Mouse (Mus musculus) heart, postnatal 10 days (tissue): Measurements from ENCODE around the gene Ttll2. TPM values are rescaled to one million over a fixed set of nuclear protein-coding genes. Genes with fewer than 3 reads are reported as not detected.
"Not testable (repeated sequence)": the region's sequence is repeated elsewhere in the genome, so short reads cannot be mapped to it uniquely, and the experiment has no call there.

Experiments
- DNase-seq, 2 experiments: peaks; one replicate each; pipeline ENCODE4 v3.0.0; 2021
- intact Hi-C: fragments of 180-260 bp; cut with DNase I; formaldehyde crosslinking; loops from one replicate; pipeline ENCODE4 v1.15.1; 2025
- total RNA-seq, 2 experiments: library from RNA; stranded (reverse); gene quantifications; 2 replicates each; pipeline ENCODE4 v1.2.3; 2021

Ttll2 gene
- total RNA-seq, result not detected

DNA sequence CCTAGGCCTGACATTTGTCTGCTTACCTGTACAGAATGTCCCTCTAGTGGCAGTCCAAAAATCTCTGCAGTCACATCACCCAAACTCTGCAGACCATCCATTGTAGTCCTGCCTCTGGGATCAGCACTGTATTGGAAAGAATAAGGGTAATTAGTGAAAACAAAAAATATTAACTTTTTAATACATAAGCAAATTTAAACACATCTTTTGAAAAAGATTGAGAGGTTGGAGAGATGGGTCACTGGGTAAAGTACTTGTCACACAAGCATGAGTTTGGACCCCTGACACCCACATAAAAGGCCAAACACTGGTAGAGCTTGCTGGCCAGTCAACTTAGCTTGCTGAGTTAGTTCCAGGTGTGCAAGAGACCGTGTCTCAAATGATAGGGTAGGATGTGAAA is at the start of gene Ttll2:
Gene Ttll2 (minus strand): TSS at position 101 of the 400 bp plus-strand sequence.
- DNase-seq, intact Hi-C loops: not testable (repeated sequence)

- intact Hi-C loops, DNase-seq: not testable (repeated sequence)
Observed at GRCm38 (mm10) chr17:7399770-7400169, 47.3 kb upstream of the Ttll2 start.

GRCm38 (mm10) chr17:7398198-7398847 is 45.8 kb upstream of the Ttll2 start:
- DNase-seq, intact Hi-C loops: not testable (repeated sequence)

GRCm38 (mm10) chr17:7397079-7397478 is 44.6 kb upstream of the Ttll2 start:
- DNase-seq, intact Hi-C loops: not testable (repeated sequence)

- intact Hi-C loops, DNase-seq: not testable (repeated sequence)
Observed at GRCm38 (mm10) chr17:7396288-7396687, 43.8 kb upstream of the Ttll2 start.

DNA sequence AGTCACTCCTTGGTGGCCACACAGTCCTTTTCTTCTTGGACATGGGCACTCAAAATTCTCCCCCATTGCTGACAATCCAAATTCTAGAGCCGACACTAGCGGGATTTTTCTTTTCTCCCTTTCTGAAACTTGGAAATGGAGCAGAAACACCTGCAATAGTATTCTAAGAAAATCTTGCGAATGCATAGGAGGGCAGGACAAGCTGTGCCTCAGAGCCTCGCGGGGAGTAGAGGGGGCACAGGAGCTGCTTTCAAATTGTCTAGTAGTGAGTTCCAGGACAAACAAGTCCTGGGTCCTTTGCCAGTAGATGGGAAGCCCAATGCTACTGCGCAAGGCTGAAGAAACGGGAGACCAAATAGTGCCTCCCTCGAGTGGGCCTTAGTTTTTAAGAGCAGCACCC is 43.2 kb upstream of the Ttll2 start:
- intact Hi-C loops, DNase-seq: not testable (repeated sequence)

DNA sequence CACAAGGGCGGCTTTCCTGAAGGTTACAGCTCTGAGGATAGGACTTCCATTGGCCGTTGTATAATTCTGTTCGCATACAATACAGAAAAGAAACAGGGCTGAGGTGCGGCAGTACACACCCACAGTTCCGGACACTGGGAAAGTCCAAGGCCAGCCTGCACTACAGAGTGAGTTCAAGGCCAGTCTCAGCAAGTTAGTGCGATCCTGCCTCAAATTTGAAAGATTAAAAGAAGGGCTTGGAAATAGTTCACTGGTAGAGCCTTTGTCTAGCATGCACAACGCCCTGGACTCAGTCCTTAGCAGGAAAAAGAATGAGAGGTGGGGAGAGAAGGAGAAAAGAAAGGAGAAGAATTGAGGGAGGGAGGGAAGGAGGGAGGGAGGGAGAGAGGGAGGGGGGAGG is 42.6 kb upstream of the Ttll2 start:
- DNase-seq, intact Hi-C loops: not testable (repeated sequence)

- DNase-seq, intact Hi-C loops: not testable (repeated sequence)
Observed at GRCm38 (mm10) chr17:7389898-7390297, 37.4 kb upstream of the Ttll2 start.

- DNase-seq, intact Hi-C loops: not testable (repeated sequence)
Observed at GRCm38 (mm10) chr17:7388958-7389356, 36.5 kb upstream of the Ttll2 start.

DNA sequence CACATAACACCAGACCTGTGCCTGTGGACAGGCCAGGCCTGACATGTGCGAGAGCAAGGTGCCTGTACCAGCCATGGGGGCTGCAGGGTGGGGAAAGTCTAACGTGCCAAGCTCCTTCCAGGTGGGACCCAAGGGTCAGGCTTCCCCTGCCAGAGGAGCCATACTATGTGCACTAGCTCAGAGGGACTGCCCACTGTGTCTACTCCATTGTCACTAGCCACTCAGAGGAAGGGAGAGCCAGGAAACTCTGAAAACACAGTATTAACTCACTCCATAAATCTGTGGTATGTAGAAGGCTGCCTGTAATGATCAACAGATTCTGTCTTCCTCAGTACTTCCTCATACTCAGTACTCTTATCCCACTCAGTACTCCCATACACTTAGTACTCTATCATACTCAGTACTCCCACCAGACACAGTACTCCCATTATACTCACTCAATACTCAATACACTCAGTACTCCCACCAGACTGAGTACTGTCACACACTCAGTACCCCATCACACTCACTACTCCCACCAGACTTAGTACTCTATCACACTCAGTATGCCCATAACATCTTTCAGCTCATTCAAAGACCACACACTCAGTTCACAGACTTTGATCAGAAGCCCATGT is 36.0 kb upstream of the Ttll2 start:
- intact Hi-C loops, result not testable (repeated sequence)

GRCm38 (mm10) chr17:7386016-7386415 is 33.5 kb upstream of the Ttll2 start:
- DNase-seq, intact Hi-C loops: not testable (repeated sequence)

More for the DNA sequence above, 36.0 kb upstream of the Ttll2 start:
- not testable (repeated sequence) for DNase-seq

DNA sequence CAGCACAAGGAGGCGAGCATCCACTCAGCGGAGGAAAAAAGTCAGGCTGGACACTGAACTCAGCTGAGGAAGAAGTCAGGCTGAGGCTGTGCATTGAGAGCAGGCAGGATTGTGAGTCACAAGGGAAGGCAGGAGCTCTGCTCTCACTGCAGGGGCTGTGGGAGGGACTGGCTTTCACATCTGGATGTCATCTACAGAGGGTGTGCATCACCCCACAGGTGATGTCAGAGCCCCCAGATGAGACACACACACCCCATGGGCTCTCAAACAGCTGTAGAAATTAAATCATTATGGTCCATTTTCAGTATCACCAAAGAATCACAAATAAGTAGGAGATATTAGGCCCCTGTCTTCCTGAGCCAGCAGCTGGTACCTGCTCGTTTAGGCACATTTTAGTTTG is 32.9 kb upstream of the Ttll2 start, which contains the start of gene Unc93a2:
Gene Unc93a2 (minus strand): TSS at position 101 of the 400 bp plus-strand sequence.
- intact Hi-C loops, result not testable (repeated sequence)

DNA sequence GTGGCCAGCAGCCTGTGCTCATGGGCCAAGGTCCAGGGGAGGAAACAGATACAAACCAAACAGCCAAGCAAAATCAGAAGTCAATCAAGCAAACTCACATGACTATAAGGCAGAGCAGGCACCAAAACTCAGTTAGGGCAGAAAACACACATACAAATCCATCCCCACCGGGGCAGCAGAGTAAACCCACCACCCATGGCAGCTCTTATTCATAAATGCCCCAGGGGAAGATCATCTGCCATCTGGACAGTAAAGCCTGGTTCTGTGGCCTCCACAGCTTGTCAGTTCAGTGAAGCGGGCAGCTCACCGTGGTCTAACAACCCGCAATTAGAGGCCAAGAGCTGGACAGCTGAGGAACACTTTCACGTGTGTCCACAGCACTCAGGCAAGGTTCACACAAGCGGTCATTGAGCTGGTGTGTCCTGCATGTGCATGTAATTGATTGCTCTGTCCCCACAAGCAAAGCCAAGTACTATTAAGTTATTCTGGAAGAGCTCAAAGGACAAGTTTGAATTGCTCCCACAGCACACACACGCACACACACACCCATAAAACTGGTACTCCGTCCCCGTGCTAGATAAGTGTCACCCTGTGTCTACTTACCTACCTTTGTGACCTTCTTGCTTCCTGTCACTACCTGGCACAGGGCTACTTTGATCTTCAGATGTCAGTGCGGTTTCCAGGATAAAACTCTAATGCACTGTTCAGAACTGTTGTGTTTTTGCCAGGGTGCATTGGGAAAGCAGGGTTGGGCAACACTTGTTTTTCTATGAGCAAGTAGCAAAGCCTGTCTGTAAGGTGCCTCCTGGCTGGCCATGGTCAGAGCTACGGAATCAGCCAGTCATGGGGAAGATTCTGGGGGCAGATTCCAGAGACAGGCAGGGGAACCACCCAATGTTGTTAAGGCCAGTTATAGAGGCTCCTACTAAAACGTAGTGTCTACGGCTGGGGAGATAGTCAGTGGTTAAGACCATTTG is 31.0 kb upstream of the Ttll2 start:
- intact Hi-C loops, DNase-seq: not testable (repeated sequence)

More for the DNA sequence above, 32.9 kb upstream of the Ttll2 start, which contains the start of gene Unc93a2:
- not testable (repeated sequence) for DNase-seq

- intact Hi-C loops, DNase-seq: not testable (repeated sequence)
Observed at GRCm38 (mm10) chr17:7382711-7383110, 30.2 kb upstream of the Ttll2 start.

DNA sequence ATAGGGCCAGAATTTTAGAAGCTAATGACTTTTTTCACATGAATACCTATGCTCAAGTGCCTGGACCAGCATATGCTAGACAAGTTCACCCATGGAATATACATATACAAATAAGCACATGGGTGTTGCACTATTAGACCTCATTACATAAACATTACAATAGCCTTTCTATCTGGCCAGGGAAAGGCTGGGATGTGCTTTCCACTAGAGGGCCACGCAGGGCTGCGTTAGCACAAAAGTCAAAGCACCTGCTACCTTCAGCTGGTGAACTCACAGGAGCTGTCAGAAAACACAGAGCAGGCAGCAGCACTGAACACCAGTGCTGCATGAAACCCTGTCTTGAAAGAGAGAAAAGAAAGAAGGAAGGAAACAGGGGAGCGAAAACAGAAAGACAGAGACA is 25.4 kb upstream of the Ttll2 start:
- DNase-seq, intact Hi-C loops: not testable (repeated sequence)

DNA sequence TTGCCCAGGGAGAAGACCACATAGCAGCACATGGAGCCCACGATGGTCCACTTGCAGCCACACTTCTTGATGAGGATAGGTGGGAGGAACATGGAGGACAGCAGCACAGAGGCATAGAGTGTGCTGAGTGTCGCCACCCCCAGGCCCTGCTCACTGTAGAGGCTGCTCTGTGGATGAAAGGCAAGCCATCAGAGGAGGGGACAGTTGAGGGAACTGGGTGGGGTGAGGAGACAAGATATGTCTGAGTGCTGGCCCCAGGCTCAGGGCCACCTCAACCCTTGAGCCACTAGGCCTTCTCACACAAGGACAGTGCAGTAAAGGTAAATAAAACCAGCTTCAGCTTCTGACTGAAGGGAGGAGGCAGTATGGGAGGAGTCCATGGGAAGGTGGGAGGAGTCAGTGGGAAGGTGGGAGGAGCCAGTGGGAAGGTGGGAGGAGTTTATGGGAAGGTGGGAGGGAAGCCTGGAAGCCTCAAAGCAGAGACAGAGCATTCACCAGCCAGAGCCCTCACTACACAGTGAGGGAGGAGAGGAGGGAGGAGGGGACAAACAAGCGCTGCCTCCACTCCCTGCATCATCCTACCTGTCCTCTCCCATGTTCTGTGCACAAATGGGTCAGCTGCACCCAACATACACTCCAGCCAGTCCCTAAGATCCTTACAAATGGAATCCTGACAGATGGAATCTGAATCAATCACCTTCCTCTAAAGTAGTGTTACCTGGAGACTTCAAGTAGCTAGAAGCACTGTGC is 24.6 kb upstream of the Ttll2 start:
- DNase-seq, intact Hi-C loops: not testable (repeated sequence)

DNA sequence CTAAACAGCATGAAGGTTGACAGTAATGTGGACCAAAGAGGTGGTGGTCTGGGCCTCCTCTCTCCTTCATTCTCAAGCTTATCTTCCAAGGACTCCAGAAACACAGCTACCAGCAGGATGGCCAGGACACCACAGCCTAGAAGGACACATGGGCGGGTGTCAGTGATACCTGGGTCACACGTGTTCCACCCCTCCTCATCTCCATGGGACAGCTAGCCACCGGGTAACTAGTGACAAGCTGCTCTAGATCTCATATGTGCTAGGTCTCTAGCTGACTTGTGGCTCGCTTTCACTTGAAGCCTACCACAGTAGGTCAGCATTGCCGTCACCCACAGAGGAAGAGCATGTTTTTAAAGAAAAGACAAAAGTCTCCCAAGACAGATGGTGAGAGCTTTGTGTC is 19.4 kb upstream of the Ttll2 start, which contains the start of gene Gm49630:
Gene Gm49630 (minus strand): TSS at position 101 of the 400 bp plus-strand sequence.
- intact Hi-C loops, DNase-seq: not testable (repeated sequence)

GRCm38 (mm10) chr17:7369401-7369800 is 16.9 kb upstream of the Ttll2 start:
- DNase-seq, intact Hi-C loops: not testable (repeated sequence)

GRCm38 (mm10) chr17:7366676-7367374 is 14.3 kb upstream of the Ttll2 start:
- intact Hi-C loops, result not testable (repeated sequence)

More at GRCm38 (mm10) chr17:7366676-7367374, 14.3 kb upstream of the Ttll2 start:
- DNase-seq, result not testable (repeated sequence)
